Mouse (Mus musculus) large intestine, adult 2 months (tissue): ENCODE measurements around the gene Cabin1. TPM values are rescaled to one million over a fixed set of nuclear protein-coding genes. Genes with fewer than 3 reads are reported as not detected.

Experiments
- DNase-seq: peaks from one replicate; pipeline ENCODE4 v3.0.0-alpha.2; 2012; ENCODE audit warnings: low read depth, low spot score
- WGBS: fragments of 180-500 bp; shearing (Covaris S2); methylation state at CpG from one replicate; pipeline ENCODE4 v1.1.7; 2018; 5-methylcytosine and 5-hydroxymethylcytosine counted together
- polyA plus RNA-seq: library from polyadenylated mRNA; depleted of rRNA; stranded (reverse); fragments of >200 nt; gene quantifications from 2 replicates; pipeline ENCODE4 v1.2.3, GENCODE M21; 2012; rRNA removed

The Cabin1 gene
- polyA plus RNA-seq, 1 experiment: 20.3 TPM

- DNase-seq: no peak
- 47% methylated on average over 7 of the region's 7 CpGs for WGBS
Measured at GRCm38 (mm10) chr10:75610486-75610885, 153.7 kb downstream of the Cabin1 start.

- no peak for DNase-seq
- WGBS: 89% methylated on average over 11 of the region's 11 CpGs
Measured at GRCm38 (mm10) chr10:75608975-75609374, 155.2 kb downstream of the Cabin1 start.

GRCm38 (mm10) chr10:75607253-75607652 is 156.9 kb downstream of the Cabin1 start:
- WGBS: 91% methylated on average over 4 of the region's 4 CpGs
- DNase-seq: no peak

- 37% methylated on average over 11 of the region's 11 CpGs for WGBS
Measured at GRCm38 (mm10) chr10:75605162-75605846, 158.8 kb downstream of the Cabin1 start.

GRCm38 (mm10) chr10:75600189-75600730 is 163.9 kb downstream of the Cabin1 start:
- WGBS: 84% methylated on average over 7 of the region's 7 CpGs
- DNase-seq: no peak

More at GRCm38 (mm10) chr10:75605162-75605846, 158.8 kb downstream of the Cabin1 start:
- no peak for DNase-seq

Other genes starting within 250 kb of the Cabin1 start
- gene Snrpd3, start 246.8 kb downstream of the Cabin1 start, polyA plus RNA-seq: 30.6 and 44.8 TPM in 2 replicates
- 95.7 and 159 TPM in 2 replicates for gene Gucd1, start 246.4 kb downstream of the Cabin1 start, polyA plus RNA-seq
- gene Lrrc75b, start 204.0 kb downstream of the Cabin1 start, polyA plus RNA-seq: 1.0 TPM in 2 replicates
- gene Ggt1, start 202.7 kb downstream of the Cabin1 start, polyA plus RNA-seq: 370 and 634 TPM in 2 replicates
- gene Ggt5, start 175.0 kb downstream of the Cabin1 start, polyA plus RNA-seq: 16.0 and 26.1 TPM in 2 replicates
- 42.9 and 124 TPM in 2 replicates for gene Susd2, start 120.3 kb downstream of the Cabin1 start, polyA plus RNA-seq
- gene Ddt, start 9.1 kb upstream of the Cabin1 start, polyA plus RNA-seq: 81.4 and 104 TPM in 2 replicates
- 0.48 and 0.58 TPM in 2 replicates for gene Gm20441, start 16.6 kb upstream of the Cabin1 start, polyA plus RNA-seq
- gene Gstt3, start 17.1 kb upstream of the Cabin1 start, polyA plus RNA-seq: 48.6 and 59.5 TPM in 2 replicates
- gene Gstt1, start 34.2 kb upstream of the Cabin1 start, polyA plus RNA-seq: 44.8 and 68.1 TPM in 2 replicates
- gene Gstt4, start 58.2 kb upstream of the Cabin1 start, polyA plus RNA-seq: not detected in 2 replicates
- gene Gstt2, start 73.1 kb upstream of the Cabin1 start, polyA plus RNA-seq: 115 and 146 TPM in 2 replicates
- gene Mif, start 95.9 kb upstream of the Cabin1 start, polyA plus RNA-seq: 739 and 807 TPM in 2 replicates
- 39.2 and 101 TPM in 2 replicates for gene Derl3, start 129.1 kb upstream of the Cabin1 start, polyA plus RNA-seq
- gene Smarcb1, start 157.3 kb upstream of the Cabin1 start, polyA plus RNA-seq: 41.0 and 48.6 TPM in 2 replicates
- 348 and 403 TPM in 2 replicates for gene Chchd10, start 168.8 kb upstream of the Cabin1 start, polyA plus RNA-seq
- gene Mmp11, start 172.2 kb upstream of the Cabin1 start, polyA plus RNA-seq: 5.3 and 7.6 TPM in 2 replicates
- 0.30 TPM in 1 of 2 replicates, not detected in the other for gene Gm867, start 176.3 kb upstream of the Cabin1 start, polyA plus RNA-seq
- gene Vpreb3, start 178.7 kb upstream of the Cabin1 start, polyA plus RNA-seq: 28.0 and 43.9 TPM in 2 replicates
- 0.19 and 0.34 TPM in 2 replicates for gene Gm5134, start 190.2 kb upstream of the Cabin1 start, polyA plus RNA-seq